Mouse (Mus musculus) left cerebral cortex, postnatal 14 days (tissue): ENCODE data around the gene Dcbld2. TPM values are rescaled to one million over a fixed set of nuclear protein-coding genes. Genes with fewer than 3 reads are reported as not detected.

ENCODE experiments used
- DNase-seq, 2 experiments: peaks; one replicate each; pipeline ENCODE4 v3.0.0; 2021 to 2022; ENCODE audit warnings: low spot score in 2 of 2, mixed read lengths in 1 of 2
- intact Hi-C: fragments of 180-260 bp; cut with DNase I; formaldehyde crosslinking; loops from one replicate; pipeline ENCODE4 v1.15.1; 2025
- total RNA-seq, 2 experiments: library from RNA; stranded (reverse); gene quantifications; 2 replicates each; pipeline ENCODE4 v1.2.3; 2021

Dcbld2 gene
- total RNA-seq, 2 experiments from 2014 or later: 28.1 to 33.1 TPM

DNA sequence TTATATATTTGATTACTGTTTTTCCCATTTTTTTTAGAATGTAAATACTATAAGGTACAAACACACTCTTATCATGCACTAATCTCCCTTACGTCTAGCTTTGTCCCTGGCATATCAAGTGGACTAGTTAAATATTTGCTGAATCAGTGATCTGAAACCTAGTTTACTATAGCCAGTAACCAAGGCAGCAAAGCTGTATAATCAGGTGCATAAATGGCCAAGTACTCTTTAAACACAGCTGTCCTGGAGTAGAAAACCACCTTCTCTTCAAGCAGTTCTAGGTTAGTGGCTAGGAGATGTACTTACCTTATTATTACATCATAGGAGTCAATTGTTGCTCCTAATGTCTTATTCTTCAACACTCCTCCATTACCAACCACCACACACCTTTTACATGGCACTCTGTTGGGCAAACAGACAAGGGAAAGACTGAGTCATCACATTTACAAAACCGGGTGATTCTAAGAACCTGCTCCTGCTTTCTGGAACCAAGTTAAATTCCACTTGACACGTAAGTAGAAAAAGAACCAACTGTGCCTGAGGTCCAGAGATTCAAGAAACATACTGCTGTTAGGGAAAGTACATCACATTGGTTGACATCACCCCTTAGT, 67.4 kb downstream of the Dcbld2 start:
- intact Hi-C loops: no loop called here
- DNase-seq: no peak

DNA sequence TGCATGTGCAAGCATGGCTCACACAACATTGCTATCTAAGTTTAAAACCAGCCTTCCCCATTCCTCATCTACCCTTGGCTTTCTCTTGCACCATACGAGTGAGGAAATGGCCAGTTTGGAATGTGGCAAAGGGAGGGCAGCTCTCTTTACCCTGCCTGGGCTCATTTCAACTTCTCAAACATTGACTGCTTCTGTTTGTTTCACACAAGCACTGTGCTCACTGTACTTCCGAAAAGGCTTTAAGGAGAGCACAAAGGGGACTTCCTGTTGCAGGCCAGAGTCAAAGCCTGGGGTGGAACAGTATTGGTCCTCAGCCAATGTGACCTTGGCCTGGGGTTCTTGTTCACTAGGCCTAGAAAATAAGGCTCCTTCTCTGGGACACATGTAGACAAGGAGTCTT, 68.1 kb downstream of the Dcbld2 start:
- intact Hi-C loops: no loop called here

DNA sequence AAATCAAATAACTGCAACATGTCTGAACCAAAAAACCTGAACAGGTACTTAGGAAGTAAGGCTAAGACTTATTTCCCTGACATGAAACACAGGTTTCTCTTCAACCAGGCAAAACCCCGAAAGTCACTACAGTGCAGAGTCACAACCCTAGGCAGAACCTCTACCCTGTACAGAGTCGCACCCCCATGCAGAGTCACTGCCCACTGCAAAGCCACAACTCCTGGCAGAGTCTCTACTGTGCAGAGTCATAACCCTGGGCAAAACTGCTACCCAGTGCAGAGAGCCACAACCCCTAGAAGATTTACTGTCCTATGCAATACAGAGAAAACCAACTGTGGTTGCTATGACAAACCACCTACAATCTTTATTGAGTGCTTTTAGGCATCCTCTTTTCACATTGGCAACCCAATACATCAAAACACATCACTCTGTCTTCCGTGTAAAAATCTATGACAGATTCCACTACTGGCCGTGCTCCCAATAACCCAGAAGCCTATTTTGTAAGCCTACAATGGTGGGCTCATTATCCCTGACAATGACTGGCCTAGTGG, 71.7 kb downstream of the Dcbld2 start:
- intact Hi-C loops: loop anchor here (5.0 kb wide), 1 partner anchor 42 kb away; the partner anchor contains the start of gene St3gal6
- DNase-seq: no peak

More for the DNA sequence above, 68.1 kb downstream of the Dcbld2 start:
- DNase-seq: peak in 1 of 2 experiments; percentile 29

DNA sequence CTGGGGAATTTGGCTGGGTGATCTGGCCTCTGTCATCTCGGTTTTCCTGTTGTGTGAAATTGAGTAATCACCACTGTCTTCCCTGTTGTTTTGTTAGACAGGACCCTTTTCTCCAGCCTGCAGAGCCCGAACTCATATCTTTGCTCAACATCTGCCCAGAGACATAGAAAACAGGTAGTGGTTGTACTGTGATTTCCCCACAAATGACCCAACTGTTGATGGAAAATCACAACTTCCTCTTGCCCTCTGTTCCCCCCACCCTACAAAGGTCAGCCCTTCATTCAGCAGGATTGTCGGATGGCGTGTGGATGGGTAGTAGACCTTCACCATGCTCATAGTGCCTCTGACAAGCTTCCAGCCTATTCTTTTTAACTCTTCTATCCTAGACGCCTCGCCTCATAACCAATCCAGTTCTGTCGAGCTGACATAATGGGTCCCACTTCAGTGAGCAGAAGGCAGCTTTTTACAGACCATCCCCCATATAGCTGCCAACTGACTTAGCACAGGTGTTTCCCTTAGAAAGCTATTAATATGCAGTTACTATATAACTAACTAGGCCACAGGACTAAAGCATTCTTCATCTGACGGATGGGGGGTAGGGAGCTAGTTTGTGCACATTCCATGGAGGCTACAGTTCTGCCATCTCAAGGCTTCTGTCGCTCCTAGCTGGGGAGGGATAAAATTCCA, 73.1 kb downstream of the Dcbld2 start:
- DNase-seq: peak in 1 of 2 experiments; percentile 36
- intact Hi-C loops: loop anchor here (5.0 kb wide), 1 partner anchor 41 kb away; the partner anchor contains the start of gene St3gal6

DNA sequence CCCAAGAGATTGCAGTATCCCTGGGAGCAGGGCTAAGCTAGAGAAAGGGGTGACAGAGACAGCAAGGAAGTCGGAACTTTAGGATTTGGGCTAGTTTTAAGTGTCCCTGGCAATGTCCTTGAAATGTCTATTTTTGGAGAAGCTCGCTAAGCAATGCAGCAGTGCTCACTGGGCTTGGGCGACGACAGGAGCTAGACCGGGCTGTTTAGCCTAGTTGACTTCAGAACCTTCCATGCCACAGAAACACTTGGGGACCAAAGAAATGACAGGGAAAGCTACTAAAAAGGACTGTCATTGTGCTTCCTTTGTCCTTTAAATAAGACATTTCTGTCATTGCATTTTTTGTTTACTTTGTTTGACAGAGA, 73.6 kb downstream of the Dcbld2 start:
- intact Hi-C loops: loop anchor here (5.0 kb wide), 1 partner anchor 40 kb away; the partner anchor contains the start of gene St3gal6
- no peak for DNase-seq

DNA sequence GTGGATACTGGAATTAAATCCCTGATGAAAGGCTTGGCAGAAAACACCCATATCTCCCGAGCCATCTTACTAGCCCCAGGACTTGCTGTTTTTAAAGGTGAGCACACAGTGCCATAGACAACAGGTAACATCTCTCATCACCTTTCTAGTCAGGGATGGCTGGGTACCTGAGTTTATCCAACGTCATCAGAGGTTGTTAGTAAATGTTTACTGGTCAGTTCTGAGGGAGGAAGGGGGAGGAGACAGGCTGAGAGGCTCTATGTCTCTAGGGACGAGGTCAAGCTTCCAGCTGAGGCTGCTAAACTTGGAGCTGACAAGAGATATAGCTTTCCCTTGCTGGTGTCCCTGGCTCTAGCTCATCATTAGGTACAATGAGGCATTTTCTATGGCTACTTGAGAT, 74.1 kb downstream of the Dcbld2 start:
- DNase-seq: no peak
- intact Hi-C loops: loop anchor here (5.0 kb wide), 1 partner anchor 40 kb away; the partner anchor contains the start of gene St3gal6

DNA sequence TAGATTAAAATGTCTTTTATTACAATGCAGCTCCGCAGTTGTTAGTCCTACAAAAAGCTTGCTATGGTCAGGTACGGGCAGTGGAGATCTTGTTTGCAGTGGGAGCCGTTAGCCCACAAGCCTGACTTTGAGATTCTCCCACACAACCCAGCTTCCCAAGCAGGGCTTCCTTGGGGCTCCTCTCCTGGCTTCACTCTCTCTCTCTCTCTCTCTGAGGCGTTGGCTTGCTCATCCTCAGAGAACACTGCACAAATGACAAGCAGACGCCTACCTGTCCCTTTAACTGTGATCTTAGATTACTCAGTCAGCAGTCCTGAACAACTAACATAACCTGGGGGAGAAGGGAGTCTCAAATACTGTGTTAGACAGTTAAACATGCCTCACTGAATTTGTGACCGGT, 79.6 kb downstream of the Dcbld2 start:
- intact Hi-C loops: no loop called here
- no peak for DNase-seq

DNA sequence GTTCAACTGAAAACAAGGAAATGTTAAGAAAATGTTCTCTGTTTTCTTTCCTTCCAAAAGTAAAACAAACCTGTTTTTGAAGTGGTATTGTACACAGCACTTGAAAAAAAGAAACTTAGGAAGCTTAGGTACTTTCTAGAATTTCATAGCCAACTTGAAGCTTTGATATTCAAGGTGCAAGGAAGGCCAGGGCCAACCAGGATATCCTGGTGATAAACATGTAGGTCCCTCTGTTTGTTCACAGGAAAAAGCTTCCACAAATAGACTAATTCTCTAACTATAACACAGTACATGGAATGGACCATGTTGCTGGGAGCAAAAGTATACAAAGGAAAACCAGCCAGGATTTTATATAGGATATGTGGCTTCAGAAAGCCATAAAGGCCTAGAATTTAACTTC, 88.5 kb downstream of the Dcbld2 start:
- intact Hi-C loops: no loop called here
- no peak for DNase-seq

DNA sequence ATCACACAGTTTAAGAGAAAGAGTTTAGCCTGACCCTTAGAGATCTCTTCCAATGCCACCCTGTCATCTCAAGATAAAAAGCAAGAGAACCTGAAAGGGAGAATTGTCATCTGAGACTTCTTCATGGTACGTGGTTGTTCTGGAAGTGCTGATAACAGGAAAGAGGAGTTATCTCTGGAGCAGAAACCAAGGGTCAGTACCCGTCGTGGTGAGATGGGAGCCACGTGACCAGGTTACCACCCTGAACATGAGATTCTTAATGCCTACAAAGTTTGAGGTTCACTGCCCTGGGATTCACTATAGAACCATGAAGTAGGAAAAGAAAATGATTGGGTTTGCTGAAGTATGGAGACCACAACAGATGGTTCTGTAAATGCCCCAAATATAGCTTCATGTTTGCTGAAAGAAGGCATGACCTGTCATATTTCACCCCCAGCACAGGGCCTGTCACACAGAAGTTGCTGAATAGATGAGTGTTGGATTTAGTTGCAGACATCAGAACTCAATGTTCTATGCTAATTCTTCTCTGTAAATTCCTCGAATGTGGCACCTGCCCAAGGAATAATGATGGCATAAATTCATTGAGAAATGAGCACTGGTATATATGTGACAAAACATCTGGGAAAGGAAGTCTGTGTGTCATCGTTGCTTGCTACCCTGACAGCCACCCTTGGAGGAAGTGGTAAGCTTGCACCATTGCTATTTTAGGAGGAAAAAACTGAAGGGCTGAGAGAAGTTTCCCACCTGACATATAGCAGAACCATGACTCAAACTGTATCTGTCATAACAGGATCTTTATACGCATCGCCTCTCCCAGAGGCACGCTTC, 89.9 kb downstream of the Dcbld2 start:
- DNase-seq: peak in 1 of 2 experiments; percentile 33
- intact Hi-C loops: no loop called here

DNA sequence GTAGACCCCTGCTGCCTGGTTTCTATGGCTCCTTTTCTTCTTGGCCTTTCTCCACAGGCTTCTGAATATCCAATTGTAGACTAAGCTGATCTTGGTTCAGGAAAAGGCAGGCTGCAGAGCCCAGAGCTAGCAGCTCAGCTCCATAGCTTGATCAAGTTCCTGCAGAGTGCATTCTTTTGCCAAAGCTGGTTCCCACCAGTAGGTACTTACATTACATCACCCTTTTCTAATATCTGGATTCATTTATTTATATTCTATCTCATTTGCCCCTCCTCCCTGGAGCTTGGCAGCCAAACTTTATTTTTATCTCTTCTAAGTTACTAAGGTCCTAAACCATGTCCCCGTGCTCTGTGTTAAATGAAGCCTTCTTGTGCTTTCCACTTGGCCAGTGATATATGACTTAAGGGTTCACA, 90.9 kb downstream of the Dcbld2 start:
- intact Hi-C loops: no loop called here
- DNase-seq: no peak

DNA sequence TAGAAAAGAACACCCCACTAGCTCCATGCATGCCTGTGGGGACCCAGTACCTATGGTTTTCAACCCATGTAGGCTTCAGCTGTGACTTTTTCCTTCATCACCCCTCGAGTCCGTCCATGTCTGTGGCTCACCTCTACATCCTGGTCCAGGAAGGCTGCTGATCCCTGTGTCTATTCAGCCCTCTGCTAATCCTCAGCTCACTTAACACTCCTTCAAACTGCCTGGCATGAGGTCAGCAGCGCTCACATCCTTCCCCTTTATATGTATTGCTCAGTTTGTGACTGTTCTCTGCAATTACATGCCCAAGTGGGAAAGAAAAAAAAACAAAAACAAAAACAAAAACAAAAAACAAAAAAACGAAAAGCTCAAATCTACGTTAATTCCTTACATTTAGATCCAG, 91.4 kb downstream of the Dcbld2 start:
- DNase-seq: no peak
- intact Hi-C loops: no loop called here

DNA sequence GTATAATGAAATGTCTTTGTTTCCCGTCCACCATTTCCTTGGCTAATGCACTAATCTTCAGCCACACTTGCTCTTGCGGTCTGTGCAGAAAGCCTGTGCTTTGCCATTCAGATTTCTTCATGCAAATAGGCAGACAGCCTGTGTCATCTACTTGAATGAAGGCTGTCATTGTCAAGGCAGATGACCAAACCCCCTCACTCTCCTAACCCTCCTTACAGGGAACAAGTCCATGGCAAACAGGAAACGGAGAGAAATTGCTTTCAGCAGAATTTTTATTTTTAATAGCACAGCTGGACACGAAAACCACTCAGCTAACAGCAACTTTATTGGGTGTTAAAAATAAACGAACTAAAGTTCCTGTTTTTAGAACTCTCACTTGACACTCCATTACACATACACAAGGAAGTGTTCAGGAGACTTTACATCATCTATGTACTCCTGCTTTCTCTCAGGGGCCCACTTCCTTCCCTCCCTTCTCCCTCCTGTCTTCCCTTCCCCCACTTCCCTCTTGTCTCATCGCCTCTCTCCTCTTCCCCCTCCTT, 93.6 kb downstream of the Dcbld2 start:
- peak in 1 of 2 experiments; percentile 43 for DNase-seq
- intact Hi-C loops: no loop called here

DNA sequence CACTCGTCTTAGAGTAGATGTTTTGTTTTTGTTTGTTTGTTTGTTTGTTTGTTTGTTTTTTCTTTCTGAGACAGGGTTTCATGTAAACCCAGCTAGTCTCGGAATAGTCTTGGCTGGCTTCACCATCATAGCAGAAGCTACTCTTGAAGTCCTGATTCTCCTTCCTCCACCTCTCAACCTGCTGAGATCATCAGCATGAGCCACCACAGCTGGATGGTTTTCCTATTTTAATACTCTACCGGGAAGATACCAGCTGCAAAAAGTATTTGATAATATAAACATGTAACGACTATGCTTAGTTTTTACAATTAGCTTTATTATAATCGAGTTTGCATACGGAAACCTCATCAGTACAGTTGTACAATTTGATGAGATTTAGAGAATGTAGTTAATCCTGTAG, 94.3 kb downstream of the Dcbld2 start:
- DNase-seq: no peak
- intact Hi-C loops: no loop called here

DNA sequence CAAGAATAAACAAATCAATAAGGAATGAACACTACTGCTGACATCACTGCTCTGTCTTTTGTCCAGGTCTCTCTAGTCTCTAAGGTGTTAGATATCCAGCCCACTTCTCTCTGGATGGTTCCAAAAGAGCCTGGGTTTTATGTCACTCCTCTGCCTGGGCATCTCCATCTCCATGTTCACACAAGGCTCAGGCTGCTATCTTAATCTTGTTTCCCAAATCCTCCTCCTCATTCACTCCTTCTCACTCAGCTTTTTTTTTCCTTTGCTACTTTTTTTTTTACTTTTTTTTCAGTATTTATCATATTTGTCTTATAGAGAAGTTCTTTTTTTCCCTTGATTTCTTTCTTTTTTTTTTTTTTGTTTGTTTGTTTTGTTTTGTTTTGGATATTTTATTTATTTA, 96.7 kb downstream of the Dcbld2 start:
- intact Hi-C loops: no loop called here

DNA sequence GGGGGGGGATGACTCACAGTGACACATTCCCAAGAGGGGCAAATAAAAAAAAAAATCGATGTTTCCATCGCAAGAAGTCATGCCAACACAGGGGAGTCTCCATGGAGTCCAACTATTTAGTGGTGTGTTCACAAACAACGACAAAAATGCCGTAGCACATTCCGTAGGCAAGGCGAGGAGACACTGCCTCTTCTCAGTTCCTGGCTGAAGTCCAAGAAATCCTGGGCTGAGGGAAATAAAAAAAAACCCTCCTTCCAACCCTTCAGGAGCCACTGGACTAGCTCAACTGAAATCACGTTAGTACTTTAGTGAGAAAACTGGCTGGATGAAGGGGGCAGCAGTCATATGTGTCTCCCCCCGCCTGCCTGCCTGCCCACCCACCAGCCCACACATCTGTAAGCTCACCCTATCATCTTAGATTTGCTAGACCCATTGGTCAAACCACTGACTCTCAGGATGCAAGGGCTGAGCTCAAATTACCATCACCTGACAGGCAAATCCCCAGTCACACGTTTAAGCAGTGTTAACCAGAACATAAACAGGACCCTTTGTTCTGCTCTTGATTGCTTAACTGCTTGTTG, 104.0 kb downstream of the Dcbld2 start:
- DNase-seq: no peak
- intact Hi-C loops: no loop called here

More for the DNA sequence above, 96.7 kb downstream of the Dcbld2 start:
- no peak for DNase-seq

DNA sequence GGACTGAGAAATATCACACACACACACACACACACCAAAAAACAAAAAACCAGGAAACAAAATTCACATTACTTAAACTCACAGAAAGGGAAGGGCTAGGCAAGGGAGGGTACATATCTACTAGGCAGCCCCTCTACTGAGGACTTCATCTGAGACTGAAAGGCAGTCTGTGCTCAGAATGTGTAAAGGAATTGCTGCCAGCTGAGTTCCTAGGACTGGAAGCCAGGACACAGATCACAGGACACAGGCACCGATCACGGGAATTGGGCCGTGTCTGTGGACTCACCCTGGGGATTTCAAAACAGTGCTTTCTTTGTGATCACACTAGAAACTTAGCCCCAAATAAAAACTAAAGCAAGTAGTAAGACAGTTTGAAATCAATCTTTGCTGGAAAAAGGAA, 104.6 kb downstream of the Dcbld2 start:
- DNase-seq: no peak
- intact Hi-C loops: no loop called here

DNA sequence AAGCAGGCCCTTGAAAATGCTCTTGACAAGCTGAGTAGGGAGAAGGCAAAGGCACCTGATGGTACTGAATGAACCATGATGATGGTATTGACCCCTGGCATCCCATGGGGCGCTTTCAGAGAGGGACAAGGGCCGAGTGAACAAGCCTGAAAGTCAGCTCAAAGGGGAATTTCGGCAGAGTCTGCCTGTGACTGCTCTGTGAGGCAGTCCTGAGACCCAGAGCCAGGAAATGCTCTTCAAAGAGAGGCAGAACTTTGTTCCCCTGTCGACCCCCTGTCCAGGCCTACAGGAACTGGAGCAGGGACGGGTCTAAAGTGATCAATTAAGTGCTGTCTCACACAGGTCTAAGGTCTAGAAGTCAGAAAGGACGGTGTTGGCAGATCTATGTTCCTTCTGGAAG, 105.5 kb downstream of the Dcbld2 start:
- intact Hi-C loops: no loop called here
- no peak for DNase-seq

DNA sequence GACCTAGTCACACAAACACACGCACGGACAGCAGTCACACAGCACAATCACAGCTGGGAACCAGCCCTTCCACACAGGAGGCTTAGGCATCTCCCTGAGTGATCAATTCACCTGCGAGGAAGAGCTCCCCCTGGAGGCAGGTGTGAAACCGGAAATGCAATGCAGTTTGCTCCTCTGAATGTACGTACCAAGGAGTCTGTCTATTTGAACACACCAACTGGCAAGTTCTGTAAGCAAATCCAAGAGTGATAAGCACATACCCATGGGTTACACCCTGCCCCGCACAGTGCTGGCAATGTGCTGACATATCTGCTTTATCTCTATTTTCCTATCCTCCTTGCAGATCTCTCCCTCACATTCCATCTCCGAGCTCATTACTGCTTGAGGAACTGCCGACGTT, 106.3 kb downstream of the Dcbld2 start:
- DNase-seq: no peak
- intact Hi-C loops: no loop called here

DNA sequence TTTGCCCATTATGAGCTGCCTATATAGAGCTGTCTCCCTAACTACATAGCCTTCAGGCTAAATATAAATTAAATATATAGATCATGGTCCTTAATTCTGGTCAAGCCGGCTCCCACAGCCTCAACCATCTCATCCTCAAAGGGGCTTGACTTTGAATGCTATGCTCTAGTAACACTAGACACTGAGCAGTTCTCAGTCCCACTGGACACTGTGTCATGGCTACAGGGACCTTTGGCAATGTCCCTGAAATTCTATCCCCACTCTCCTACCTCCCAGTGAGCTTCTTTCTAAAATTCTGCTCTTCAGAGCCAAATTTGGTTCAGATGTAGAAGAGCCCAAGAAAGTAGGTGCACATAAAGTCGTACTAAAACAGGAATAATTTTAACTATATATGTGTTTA, 107.9 kb downstream of the Dcbld2 start:
- intact Hi-C loops: no loop called here
- no peak for DNase-seq
